Mouse (Mus musculus): ENCODE measurements around the gene Sspo.

The Sspo gene

DNA sequence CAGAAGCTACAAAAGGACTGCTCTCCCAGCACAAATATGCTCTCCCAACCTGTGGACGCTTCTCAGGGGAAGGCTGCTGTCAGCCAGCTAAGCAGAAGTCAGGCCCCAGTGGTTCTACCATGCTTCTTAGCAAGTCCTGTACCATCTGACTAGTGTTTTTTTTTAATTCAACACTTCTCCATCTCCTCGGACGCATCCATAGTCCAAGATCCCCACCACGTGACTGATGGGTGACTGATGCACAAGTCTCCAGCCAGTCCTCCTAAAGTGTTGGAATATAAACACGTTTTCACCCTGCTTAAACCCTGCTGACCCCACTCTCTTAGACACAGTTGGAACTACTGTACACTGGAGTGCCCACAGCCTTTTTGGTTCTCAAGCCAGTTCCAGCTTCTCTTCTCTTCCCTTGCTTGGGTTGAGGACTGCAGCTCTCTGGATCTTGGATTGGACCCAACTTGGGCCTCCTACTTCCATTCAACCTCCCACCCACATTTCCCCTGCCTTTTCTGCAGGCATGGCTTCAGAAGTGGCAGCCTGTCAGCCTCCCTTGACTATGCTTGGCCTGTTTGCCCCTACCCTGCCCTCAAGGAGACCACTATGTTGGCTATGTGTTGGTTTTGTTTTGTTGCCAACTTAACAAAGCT, 12.2 kb upstream of the Sspo start:
- DNase-seq (ENCODE audit: low read depth, low spot score) = no peak

DNA sequence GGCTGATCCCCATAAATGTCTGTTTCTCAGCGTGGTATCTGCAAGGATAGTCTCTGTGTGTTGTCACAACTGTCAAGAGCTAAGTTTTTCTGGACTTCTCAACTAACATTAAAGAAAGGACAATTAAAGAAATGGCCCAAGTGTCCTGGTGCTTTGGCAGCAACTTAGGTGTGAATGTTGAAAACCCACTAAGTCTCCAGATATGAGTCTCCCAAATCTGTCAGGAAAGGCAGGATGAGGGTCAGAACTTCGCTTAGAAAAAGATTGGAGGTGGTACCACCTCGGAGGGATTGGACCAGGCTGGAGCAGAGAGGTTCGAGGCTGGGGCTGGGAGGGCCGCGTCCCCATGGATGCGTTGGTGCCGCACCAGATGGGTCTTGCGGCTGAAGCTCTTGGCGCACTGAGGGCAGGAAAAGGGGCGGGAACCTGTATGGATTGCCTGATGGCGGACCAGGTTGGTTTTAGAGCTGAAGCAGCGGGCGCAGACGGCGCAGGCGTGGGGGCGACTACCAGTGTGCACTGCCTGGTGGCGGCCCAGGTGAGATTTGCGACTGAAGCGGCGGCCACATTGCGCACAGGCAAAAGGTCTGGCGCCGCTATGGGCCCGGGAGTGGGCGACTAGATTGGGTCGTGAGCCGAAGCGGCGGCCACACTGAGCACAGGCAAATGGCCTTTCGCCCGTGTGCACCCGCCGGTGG, 10.2 kb upstream of the Sspo start:
- peak; percentile 81 for DNase-seq (ENCODE audit: low read depth, low spot score)

DNA sequence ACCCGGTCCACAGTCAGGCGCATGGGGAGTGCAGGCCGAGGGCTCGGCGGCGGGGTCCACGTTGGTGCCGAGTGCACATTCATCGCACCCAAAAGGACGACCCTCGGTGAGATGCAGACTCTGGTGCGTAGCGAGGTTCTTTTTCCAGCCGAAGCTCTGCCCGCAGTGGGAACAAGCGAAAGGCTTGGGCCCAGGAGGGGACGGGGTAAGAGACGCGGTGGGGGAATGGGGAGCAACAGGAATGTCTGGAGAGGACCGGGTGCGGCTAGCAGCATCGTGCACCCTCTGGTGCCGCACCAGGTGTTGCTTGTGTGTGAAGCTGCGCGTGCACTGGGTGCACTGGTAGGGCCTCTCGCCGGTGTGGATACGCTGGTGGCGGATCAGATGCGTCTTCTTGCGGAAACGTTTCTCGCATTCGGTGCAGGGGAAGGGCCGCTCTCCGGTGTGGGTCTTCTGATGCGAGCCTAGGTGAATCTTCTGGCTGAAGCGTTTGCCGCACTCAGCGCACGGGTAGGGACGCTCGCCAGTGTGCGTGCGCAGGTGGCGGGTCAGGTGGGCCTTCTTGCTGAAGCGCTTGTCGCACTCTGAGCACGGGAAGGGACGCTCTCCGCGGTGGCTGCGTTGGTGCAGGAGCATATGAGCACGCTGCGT, 9.4 kb upstream of the Sspo start:
- peak; percentile 83 for DNase-seq (ENCODE audit: low read depth, low spot score)

DNA sequence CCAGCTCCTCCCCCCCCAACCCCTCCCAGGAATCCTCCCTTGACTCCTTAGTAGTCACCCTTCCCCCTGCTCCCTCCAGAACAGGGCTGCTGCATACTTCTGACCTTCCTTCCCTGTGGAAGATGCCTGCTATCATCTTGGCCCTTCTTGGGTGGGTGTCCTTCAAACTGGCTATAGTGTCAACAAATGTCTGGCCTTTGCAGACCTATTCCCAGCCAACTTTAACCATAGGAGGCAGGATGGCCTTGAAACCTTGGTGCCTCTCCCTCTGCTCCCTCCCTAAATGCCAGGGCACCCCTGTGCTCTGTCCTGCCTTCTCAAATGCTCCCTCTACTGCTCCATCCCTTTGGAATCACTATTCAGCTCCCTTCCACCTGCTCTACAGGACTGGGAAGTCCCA, 8.4 kb upstream of the Sspo start:
- DNase-seq (ENCODE audit: low read depth, low spot score) = no peak

DNA sequence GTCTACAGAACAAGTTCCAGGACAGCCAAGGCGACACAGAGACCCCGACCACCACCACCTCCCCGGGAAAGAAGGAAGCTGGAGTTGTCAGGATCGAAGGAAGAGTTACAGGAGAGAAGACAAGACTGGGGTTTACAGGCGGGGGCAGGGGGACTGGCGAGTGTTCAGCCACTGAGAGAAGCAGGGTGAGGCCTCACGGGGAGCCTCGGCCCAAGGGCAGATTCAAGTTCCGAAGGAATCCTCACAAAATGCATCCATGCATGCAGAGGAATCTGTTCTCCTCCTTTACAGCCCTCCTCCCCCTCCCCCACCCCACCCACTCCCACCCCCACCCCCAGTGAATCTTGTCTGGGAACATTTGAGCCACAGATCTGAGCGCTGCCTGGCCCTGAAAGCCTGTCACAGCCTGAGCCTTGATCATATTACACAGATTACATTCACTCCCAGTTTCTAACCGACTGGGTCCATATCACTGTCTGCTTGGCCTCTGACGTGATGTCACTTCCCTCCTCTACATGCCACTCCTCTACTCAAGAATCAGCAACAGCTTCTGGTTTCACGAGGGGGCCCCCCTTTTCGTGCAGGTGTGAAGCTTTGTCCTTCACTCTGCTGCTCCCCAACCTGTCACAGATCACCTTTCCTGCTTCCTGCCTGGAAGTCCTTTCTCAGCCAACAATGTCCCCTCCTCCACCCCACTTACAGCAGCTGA, 7.6 kb upstream of the Sspo start:
- no peak for DNase-seq (ENCODE audit: low read depth, low spot score)

DNA sequence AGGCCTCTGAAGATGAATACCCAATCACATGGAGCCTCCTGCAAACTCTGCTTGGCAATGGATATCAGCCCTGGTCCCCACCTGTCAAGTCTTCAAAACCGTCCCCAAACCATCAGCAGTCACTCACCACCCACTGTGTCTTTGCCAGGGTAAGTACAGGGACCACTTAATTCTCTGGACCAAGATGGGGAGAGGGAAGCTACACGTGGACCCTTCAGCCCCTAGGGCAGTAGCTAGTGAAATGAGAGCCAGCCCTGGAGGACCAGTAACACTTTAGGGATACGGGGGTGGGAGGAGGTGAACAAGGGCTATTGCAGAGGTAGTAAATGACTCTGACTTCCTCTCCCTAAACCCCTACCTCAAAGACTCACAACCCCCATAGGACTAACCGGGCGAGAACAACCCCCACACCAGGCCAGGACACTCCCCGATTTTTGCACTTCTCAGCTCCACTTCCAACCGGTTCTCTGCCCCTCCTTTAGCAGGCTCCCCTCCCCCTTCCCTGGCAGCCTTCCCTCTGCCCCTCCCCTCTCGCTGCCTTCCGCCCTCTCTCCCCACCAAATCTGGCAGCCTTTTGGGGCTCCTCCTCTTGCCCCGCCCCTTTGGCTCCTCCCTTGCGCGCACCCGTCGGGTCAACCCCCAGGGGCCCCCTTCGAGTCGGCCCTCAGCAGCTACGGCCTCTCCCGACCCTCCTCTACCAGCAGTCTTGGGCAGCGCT, 4.3 kb upstream of the Sspo start:
- DNase-seq (ENCODE audit: low read depth, low spot score) = peak; percentile 97

DNA sequence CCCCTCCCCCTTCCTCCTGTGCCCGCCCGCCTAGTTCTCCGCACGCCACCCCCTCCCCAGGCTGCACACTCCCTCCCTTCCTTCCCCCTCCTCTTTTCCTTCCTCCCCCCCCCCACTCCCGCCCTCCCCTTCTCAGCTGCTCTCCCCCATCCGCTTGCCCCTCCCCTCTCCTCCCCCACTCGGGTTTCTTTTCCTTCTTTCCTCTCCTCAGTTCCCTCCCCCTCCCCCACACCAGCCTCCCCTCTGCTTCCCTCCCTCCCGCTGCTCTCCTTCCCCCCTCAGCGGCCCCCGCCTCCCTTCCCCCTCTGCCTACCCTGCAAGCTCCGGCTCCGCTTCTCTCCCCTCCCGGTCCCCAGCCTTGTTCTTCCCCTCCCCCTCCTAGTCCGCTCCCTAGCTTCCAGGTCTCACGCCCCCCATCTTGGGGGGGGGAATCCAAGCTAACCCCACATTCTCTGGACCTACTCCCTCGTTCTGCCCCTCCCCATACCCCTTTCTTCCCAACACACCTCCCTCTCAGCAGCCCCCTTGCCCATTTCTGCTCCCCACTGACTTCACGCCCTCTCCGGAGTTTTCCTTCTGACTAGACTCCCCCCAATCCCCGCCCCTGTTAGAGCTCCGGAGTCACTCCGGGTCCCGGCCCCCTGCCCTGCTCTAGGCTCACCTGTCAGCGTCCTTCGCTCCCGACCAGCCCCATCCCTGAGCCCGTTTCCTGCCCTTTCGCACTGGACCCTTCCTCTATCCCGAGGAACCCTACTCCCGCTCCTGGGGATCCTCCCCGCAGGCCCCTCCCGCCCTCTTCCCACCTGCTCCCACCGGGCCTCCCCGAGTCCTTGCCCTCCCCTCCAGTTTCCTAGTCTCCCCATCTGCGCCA, 3.5 kb upstream of the Sspo start:
- peak; percentile 95 for DNase-seq (ENCODE audit: low read depth, low spot score)

DNA sequence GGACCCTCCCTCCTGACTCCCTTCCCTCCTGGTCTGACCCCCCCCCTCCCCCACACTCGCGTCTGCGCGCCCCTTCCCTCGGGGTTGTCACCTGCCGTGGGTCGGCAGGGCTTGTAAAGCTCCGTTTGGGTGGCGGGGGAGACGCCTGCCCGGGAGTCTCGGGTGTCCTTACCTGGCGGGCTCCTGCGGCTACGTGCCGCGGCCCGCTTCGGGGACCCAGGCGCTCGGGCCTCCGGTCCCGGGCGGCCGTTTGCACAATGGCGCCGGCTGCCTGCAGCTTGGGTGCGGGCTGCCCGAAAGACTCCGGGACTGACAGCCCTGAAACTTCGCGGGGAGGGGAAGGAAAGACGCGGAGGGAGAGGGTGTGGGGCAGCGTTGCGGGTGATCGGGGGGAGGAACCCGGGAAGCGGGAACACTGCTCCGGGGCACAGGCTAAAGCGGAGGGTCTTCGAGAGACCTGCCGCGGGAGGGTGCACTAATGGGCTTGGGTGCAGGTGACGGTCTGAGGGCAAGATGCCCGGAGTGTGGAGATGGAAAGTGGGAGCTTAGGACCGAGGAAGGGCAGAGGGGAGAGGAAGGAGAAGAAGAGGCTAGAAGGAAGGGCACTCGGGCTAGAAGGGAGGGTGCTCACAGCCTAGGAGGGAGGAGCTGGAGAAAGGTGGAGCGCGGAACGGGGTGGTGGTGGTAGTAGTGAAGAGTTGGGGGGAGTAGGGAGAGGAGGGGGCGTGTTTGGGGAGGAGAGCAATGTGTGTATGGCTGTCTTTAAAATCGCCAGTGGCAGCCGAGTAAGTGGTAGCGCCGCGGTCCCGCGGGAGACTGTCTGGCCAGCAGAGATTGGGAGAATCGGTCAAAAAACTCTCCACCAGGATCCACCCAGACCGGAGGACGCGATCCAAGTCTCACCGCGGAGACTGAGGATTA, 2.6 kb upstream of the Sspo start, which contains the start of gene Zfp467:
Zfp467 (minus strand) TSS at position 645 of the 921 bp plus-strand sequence.
- peak; percentile 70 for DNase-seq (ENCODE audit: low read depth, low spot score)

DNA sequence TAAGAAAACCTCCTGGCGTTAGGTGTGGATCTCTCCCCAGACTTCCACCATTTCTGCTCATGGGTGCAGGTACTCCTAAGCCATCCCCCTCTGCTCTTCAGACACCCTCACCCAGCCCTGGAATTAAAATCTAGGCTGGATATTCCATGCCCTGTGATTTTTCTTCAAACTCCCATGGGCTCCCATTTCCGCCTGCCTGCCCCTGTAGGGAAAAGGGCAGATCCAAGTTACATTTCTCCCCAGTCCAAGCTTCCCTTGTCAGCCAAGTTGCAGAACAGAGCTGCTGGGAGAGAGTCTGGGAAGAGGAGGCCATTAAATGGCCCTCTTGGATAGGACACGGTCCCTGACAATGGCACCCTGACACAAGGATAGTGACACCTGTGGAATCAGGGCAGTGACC, 1.8 kb upstream of the Sspo start:
- DNase-seq (ENCODE audit: low read depth, low spot score) = no peak

DNA sequence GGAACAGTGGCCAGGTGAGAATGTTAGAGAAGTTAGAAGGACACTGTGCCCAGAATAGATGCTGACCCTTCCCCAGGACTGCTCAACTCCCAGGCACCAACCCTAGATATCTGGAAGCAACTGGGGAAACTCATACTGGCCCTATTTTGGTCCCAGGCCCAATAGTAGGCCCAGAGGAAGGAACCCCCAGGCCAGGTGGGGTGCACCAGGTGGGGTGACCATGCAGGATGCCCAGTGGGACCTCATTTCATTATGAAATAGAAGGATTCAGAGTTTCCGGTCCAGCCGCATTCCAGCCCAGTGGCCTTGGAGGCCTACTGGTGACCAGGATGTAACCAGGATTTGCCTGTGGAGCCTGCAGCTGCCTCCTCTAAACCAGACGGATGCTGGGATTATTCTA, 1.1 kb upstream of the Sspo start:
- no peak for DNase-seq (ENCODE audit: low read depth, low spot score)

DNA sequence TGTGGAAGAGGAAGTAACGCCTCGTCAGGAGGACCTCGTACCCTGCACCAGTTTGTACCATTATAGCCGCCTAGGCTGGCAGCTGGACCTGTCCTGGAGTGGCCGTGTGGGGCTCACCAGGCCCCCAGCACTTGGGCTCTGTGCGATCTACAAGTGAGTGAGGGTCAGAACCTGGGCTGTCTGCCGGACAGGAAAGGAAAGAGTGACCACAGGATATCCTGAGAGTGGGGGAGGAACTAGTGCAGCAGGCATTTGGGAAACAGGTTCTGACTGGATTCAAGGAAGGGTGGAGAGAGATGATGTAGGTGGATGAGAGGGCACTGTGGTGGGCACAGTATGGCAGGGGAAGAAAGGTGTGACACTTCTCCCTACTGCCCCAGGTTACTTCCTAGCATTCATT, 498 bp downstream of the Sspo start:
- no peak for DNase-seq (ENCODE audit: low read depth, low spot score)

DNA sequence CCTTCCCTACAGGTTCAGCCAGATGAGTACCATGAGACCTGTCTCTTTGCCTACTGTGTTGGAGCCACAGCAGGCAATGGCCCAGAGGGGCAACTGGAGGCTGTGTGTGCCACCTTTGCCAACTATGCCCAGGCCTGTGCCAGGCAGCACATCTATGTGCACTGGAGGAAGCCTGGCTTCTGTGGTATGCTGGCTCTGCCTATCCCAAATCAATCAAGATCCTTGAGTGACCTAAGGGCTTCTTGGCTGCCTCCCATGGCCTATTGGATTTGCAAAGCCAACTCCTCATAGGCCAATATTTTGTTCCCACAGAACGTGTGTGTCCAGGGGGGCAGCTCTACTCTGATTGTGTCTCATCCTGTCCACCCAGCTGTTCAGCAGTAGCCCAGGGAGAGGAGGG, 4.1 kb downstream of the Sspo start:
- DNase-seq (ENCODE audit: low read depth, low spot score) = no peak

DNA sequence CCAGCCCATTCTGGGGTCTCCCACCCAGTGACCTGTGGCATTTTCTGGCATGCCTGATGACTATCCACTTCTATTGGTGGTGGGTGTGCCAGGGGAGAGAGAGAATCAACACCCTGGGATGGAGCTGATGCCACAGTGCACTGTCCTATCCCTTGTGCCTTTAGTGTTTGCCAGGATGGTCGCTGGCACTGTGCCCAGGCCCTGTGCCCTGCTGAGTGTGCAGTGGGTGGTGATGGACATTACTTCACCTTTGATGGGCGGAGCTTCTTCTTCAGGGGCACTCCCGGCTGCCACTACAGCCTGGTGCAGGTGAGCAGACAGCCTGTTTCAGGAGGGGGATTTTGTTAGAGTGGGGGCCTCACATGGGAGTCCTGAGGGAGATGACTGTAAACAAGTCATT, 4.7 kb downstream of the Sspo start:
- no peak for DNase-seq (ENCODE audit: low read depth, low spot score)

DNA sequence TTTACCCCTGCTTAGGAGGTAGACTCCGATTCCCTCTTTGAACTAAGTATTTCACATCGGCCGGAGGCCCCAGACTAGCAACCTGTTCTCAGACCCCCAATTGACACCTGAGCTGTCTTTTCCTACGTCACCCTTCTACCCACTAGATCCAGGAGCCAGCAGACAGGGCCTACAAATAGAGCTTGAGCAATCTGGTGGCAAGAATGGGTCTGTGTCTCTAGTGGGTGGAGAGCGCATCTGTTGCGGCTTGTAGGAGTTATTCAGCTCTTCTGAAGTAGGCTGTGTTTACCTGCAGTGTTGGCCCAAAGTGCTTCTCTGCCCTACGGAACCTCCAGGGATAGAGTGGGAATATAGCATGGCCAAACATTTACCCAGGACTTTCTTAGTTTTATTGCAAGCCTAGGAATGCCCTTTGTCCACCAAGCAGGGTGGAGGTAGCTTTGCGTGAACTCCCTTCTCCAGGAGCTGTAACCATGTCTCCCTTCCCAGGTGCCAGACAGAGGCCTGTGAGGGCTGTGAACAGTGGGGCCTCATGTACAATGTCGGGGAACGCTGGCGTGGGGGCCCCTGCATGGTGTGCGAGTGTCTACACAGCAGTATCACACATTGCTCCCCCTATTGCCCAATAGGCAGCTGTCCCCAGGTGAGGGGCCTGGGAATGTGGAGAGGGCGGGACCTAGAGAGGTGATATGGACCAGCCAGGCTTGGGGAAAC, 17.1 kb downstream of the Sspo start:
- DNase-seq (ENCODE audit: low read depth, low spot score) = no peak

DNA sequence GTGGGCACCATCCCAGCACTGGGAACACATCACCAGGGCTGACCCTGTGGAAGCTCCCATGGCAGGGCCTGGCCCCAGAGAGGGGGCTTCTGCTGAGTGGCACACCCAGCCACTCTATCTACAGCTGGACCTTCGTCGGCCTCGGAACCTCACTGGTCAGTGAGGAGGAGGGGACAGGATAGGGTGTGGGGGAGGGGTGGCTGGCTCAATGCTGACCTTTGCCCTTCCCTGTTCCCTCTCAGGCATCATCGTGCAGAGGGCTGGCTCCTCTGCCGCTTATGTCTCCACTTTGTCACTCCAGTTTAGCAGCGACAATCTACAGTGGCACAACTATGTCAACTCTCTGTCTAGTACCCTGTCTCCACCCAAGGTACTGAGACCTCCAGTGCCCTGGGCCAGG, 18.7 kb downstream of the Sspo start:
- no peak for DNase-seq (ENCODE audit: low read depth, low spot score)

DNA sequence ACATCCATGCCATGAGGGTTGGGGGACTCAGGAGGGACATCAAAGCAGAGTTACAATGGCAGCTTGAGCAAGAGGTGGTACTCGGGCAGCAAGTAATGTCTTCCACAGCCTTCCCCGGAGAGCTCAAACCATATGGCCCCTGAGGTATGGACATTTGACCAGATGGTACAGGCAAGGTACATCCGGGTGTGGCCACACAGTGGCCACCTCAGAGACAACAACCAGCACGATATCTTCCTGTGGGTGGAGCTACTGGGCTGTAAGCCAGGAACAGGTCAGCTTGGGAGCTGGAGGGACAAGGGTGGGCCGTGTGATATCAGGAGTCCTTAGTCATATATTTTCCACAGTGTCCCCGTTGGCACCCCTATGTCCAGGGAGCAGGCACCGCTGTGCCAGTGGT, 19.5 kb downstream of the Sspo start:
- no peak for DNase-seq (ENCODE audit: low read depth, low spot score)

DNA sequence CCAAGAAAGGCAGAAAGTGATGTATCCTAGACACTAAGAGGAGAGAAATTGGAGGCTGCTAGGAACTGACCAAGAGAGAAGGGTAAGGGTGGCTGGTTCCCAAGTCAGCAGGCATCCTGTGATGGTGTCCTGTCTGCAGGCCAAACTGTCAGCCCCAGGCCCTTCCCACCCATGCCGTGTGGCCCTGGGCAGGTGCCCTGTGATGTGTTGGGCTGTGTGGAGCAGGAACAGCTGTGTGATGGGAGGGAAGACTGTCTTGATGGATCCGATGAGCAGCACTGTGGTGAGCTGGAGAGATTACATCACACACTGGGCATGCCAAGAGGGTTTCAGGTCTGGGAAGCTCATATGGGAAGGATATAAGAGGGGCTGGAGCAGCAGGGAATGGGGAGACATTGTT, 22.7 kb downstream of the Sspo start:
- no peak for DNase-seq (ENCODE audit: low read depth, low spot score)

DNA sequence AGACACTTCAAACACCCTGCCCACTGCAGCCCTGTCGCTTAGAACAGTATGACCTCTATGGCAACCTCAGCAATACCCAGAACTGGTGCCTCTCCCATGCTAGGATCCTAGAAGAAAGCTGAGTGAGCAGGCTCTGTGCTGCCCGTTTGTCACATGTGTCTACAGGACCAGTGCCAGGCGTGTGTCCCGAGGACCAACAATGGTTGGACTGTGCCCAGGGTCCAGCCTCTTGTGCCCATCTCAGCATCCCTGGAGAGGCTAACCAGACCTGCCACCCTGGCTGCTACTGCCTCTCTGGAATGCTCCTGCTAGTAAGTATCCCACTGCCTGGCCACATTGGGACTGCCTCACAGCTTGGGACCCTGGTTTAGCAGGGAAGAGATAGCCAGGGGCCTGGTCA, 30.4 kb downstream of the Sspo start:
- no peak for DNase-seq (ENCODE audit: low read depth, low spot score)

DNA sequence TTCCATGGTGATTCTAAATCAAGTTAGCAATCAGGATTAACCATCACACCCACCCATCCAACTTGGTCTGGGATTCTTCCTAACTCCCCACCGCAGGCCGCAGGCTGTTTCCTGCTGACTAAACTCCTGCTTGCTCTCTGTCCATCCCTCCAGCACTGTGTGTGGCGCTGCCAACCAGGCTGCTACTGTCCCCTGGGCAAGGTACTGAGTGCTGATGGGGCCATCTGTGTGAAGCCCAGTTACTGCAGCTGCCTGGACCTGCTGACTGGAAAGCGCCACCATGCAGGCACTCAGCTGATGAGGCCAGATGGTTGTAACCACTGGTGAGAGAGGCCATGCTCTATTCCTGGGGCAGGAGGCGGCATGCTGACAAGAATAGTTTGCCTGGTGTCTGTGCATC, 34.5 kb downstream of the Sspo start:
- DNase-seq (ENCODE audit: low read depth, low spot score) = no peak

Data from R1 (cell line).